Mouse (Mus musculus) midbrain, embryonic 16.5 days (tissue): ENCODE measurements around the gene Gas8. TPM values are rescaled to one million over a fixed set of nuclear protein-coding genes. Genes with fewer than 3 reads are reported as not detected.

ENCODE experiments used
- ATAC-seq: fragments of 200-750 bp; cut with Nextera tagmentation; 2 replicates; pipeline ENCODE4 v1.8.0; 2017; ENCODE audit warnings: moderate TSS enrichment
- H3K27ac ChIP-seq: fragments of 300-500 bp; sonication (generic); 2 replicates; pipeline ENCODE4 v1.5.1; 2014; ENCODE audit warnings: mild to moderate bottlenecking, low read length, mixed read lengths
- H3K27me3 ChIP-seq: fragments of 300-500 bp; sonication (generic); 2 replicates; pipeline ENCODE4 v1.6.1; 2014; ENCODE audit warnings: low read depth, low read length, mixed read lengths; ENCODE audit not compliant: control insufficient read depth, insufficient read depth
- H3K36me3 ChIP-seq: fragments of 300-500 bp; sonication (generic); 2 replicates; pipeline ENCODE4 v1.6.1; 2014; ENCODE audit warnings: mild to moderate bottlenecking, low read length, moderate library complexity, mixed read lengths; ENCODE audit not compliant: control insufficient read depth, insufficient read depth
- H3K4me1 ChIP-seq: fragments of 300-500 bp; sonication (generic); 2 replicates; pipeline ENCODE4 v1.6.1; 2014; ENCODE audit warnings: mild to moderate bottlenecking, low read length, mixed read lengths; ENCODE audit not compliant: control insufficient read depth, insufficient read depth
- H3K4me2 ChIP-seq: fragments of 300-500 bp; sonication (generic); 2 replicates; pipeline ENCODE4 v1.6.1; 2014; ENCODE audit warnings: mild to moderate bottlenecking, low read length, mixed read lengths
- H3K4me3 ChIP-seq: fragments of 300-500 bp; sonication (generic); 2 replicates; pipeline ENCODE4 v1.5.1; 2014; ENCODE audit warnings: low read depth, mild to moderate bottlenecking, low read length, moderate library complexity, mixed read lengths
- H3K9ac ChIP-seq: fragments of 300-500 bp; sonication (generic); 2 replicates; pipeline ENCODE4 v1.6.1; 2014; ENCODE audit warnings: low read depth, low read length, mixed read lengths
- H3K9me3 ChIP-seq: fragments of 300-500 bp; sonication (generic); replicated peaks from 2 replicates; pipeline ENCODE4 v1.6.1; 2014; ENCODE audit warnings: mild to moderate bottlenecking, low read length, mixed read lengths; ENCODE audit not compliant: control insufficient read depth, poor library complexity, severe bottlenecking
- WGBS: fragments of 180-500 bp; shearing (Covaris S2); extraction: QIAGEN DNeasy Blood & Tissue Kit; methylation state at CpG from one replicate; pipeline ENCODE4 v1.1.7; 2014; 5-methylcytosine and 5-hydroxymethylcytosine counted together
- polyA plus RNA-seq: library from polyadenylated mRNA; unstranded; fragments of >200 nt; fragmentation: Nextera tagmentation; extraction: Ambion mirVana; gene quantifications from 2 replicates; pipeline ENCODE4 v1.2.1, GENCODE M21; 2015

The Gas8 gene
- polyA plus RNA-seq, 1 experiment from 2014 or later, result 43.9 TPM

GRCm38 (mm10) chr8:123492898-123493297 lies 25.7 kb upstream of the Gas8 start:
- Histone ChIP-seq H3K27me3 (no peaks in the 10 kb centered on the region), H3K4me1 (no peaks in the 10 kb centered on the region), H3K27ac (no peak overlapping the region), H3K36me3 (peaks cover 65% of the 10 kb centered on the region), H3K4me3 (no peak overlapping the region), H3K9ac (no peak overlapping the region), H3K4me2 (no peak overlapping the region), H3K9me3 (no peaks in the 10 kb centered on the region)
- no peak for ATAC-seq
- 95% methylated on average over 9 of the region's 9 CpGs for WGBS

GRCm38 (mm10) chr8:123497699-123498098 lies 20.9 kb upstream of the Gas8 start:
- no peaks in the 10 kb centered on the region for H3K4me1 ChIP-seq
- 92% methylated on average over 4 of the region's 4 CpGs for WGBS
- no peak overlapping the region for H3K9ac ChIP-seq
- H3K4me3 ChIP-seq, result no peak overlapping the region
- no peak for ATAC-seq
- H3K27me3 ChIP-seq, result no peaks in the 10 kb centered on the region
- no peak overlapping the region for H3K4me2 ChIP-seq
- peaks cover 54% of the 10 kb centered on the region for H3K36me3 ChIP-seq
- H3K27ac ChIP-seq, result no peak overlapping the region
- no peaks in the 10 kb centered on the region for H3K9me3 ChIP-seq

DNA sequence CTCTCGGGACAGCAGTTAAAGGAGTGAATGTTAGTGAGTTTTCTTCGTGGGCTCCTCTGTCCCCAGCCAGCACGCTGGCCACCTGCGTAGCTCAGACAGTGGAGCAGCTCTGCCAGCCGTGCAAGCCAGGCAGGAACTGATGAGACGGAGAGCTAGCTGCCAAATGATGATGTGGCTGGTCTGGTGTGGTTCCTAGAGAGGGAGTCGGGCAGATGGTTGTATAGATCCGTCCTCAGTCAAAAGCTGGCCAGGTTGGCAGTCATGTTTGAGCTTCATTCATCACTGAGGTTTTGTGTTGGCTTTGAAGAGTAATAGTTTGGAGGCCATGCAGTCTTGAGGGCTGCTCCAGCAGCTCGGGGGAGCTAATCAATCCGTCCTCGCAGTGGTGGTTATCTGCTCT lies 19.7 kb upstream of the Gas8 start:
- no peak overlapping the region for H3K4me3 ChIP-seq
- no peak overlapping the region for H3K9ac ChIP-seq
- no peak overlapping the region for H3K4me2 ChIP-seq
- peaks cover 56% of the 10 kb centered on the region for H3K36me3 ChIP-seq
- no peaks in the 10 kb centered on the region for H3K9me3 ChIP-seq
- 93% methylated on average over 11 of the region's 11 CpGs for WGBS
- ATAC-seq, result no peak
- no peaks in the 10 kb centered on the region for H3K4me1 ChIP-seq
- H3K27ac ChIP-seq, result no peak overlapping the region
- no peaks in the 10 kb centered on the region for H3K27me3 ChIP-seq

DNA sequence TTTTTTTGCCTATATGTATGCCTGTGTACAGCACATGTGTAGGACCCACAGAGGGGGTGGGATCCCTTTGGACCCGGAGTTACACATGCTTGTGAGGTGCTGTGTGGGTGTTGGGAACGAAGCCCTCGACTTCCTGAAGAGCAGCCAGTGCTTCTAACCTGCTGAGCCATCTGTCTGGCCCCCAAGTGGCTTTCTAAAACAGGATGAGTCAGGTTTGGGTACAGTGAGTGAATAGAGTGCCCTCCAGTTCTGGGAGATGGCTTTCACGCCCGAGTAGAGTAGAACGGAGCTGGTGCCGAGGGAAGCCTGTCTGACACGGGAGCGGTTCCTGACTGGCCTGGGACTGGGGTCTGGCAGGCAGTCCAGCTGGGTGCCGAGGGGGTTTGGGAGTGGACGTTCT lies 19.1 kb upstream of the Gas8 start:
- H3K4me1 ChIP-seq, result no peaks in the 10 kb centered on the region
- no peaks in the 10 kb centered on the region for H3K9me3 ChIP-seq
- peaks cover 54% of the 10 kb centered on the region for H3K36me3 ChIP-seq
- H3K9ac ChIP-seq, result no peak overlapping the region
- no peak overlapping the region for H3K4me3 ChIP-seq
- no peak overlapping the region for H3K27ac ChIP-seq
- no peak for ATAC-seq
- WGBS, result 97% methylated on average over 11 of the region's 11 CpGs
- no peaks in the 10 kb centered on the region for H3K27me3 ChIP-seq
- no peak overlapping the region for H3K4me2 ChIP-seq

DNA sequence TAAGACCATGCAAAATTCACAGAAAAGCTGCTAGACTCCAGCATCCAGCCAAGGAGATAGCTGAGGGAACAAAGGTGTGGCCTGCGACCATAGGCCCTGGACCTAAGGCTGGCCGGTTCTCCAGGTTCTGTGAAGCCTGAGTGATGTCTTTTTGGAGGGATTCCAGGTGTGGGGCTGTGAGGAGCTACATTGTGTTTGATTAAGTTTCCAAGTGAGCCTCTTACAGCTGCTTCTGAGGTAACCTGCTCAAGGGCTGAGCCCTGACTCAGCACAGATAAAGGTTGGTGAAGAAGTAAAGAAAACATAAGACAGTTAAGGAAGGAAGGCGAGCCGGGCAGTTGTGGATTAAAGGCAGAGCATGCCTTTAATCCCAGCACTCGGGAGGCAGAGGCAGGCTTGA lies 16.4 kb upstream of the Gas8 start:
- H3K9ac ChIP-seq, result no peak overlapping the region
- H3K4me2 ChIP-seq, result no peak overlapping the region
- no peak overlapping the region for H3K27ac ChIP-seq
- H3K4me3 ChIP-seq, result no peak overlapping the region
- no peaks in the 10 kb centered on the region for H3K4me1 ChIP-seq
- H3K27me3 ChIP-seq, result no peaks in the 10 kb centered on the region
- no peaks in the 10 kb centered on the region for H3K9me3 ChIP-seq
- H3K36me3 ChIP-seq, result peaks cover 54% of the 10 kb centered on the region
- 92% methylated on average over 5 of the region's 5 CpGs for WGBS
- no peak for ATAC-seq

- H3K36me3 ChIP-seq, result peaks cover 67% of the 10 kb centered on the region
- H3K9me3 ChIP-seq, result no peaks in the 10 kb centered on the region
- no peak overlapping the region for H3K9ac ChIP-seq
- no peaks in the 10 kb centered on the region for H3K27me3 ChIP-seq
- no peak overlapping the region for H3K27ac ChIP-seq
- H3K4me2 ChIP-seq, result no peak overlapping the region
- H3K4me1 ChIP-seq, result no peaks in the 10 kb centered on the region
- ATAC-seq, result no peak
- WGBS, result 96% methylated on average over 6 of the region's 6 CpGs
- H3K4me3 ChIP-seq, result no peak overlapping the region
Measured at GRCm38 (mm10) chr8:123503801-123504467, 14.7 kb upstream of the Gas8 start.

- no peak for ATAC-seq
- WGBS, result 85% methylated on average over 9 of the region's 9 CpGs
- Histone ChIP-seq H3K4me1 (no peaks in the 10 kb centered on the region), H3K27me3 (no peaks in the 10 kb centered on the region), H3K4me3 (no peak overlapping the region), H3K27ac (no peak overlapping the region), H3K4me2 (no peak overlapping the region), H3K9me3 (no peaks in the 10 kb centered on the region), H3K9ac (no peak overlapping the region), H3K36me3 (peaks cover 68% of the 10 kb centered on the region)
Measured at GRCm38 (mm10) chr8:123504591-123505195, 13.9 kb upstream of the Gas8 start.

- Histone ChIP-seq H3K36me3 (peaks cover 66% of the 10 kb centered on the region), H3K4me2 (no peak overlapping the region), H3K27me3 (no peaks in the 10 kb centered on the region), H3K4me3 (no peak overlapping the region), H3K27ac (no peak overlapping the region), H3K9me3 (no peaks in the 10 kb centered on the region), H3K4me1 (no peaks in the 10 kb centered on the region), H3K9ac (no peak overlapping the region)
- ATAC-seq, result no peak
- 70% methylated on average over 4 of the region's 4 CpGs for WGBS
Measured at GRCm38 (mm10) chr8:123505267-123505666, 13.4 kb upstream of the Gas8 start.

GRCm38 (mm10) chr8:123505695-123506094 lies 12.9 kb upstream of the Gas8 start:
- 80% methylated on average over 9 of the region's 9 CpGs for WGBS
- Histone ChIP-seq H3K27me3 (no peaks in the 10 kb centered on the region), H3K27ac (no peak overlapping the region), H3K9ac (no peak overlapping the region), H3K4me2 (no peak overlapping the region), H3K4me3 (no peak overlapping the region), H3K4me1 (no peaks in the 10 kb centered on the region), H3K9me3 (no peaks in the 10 kb centered on the region), H3K36me3 (peaks cover 65% of the 10 kb centered on the region)
- ATAC-seq, result no peak
